Mouse (Mus musculus): ENCODE measurements at regions not wholly inside any gene's neighbourhood (a gene's known extent, or its start where the extent isn't known, plus 50 kb on each side); places are given as distances from the start of the nearest gene placed in this dataset.

GRCm38 (mm10) chr15:7554433-7554832, 156.2 kb upstream of the Egflam start:
- H3K27ac ChIP-seq (ENCODE audit: low read depth, low read length): no peak overlapping the region
- H3K4me2 ChIP-seq: no peak overlapping the region
- no peak overlapping the region for H3K9ac ChIP-seq (ENCODE audit: low read depth, low read length)
- WGBS (ENCODE audit: insufficient replicate concordance): 57% methylated on average over 3 of the region's 3 CpGs
- H3K27me3 ChIP-seq (ENCODE audit: control insufficient read depth, insufficient read depth, low read length): no peaks in the 10 kb centered on the region
- ATAC-seq (replicated peaks; ENCODE audit: insufficient number of reproducible peaks, low FRiP score, low TSS enrichment): no peak
- no peaks in the 10 kb centered on the region for H3K4me1 ChIP-seq (ENCODE audit: control insufficient read depth, insufficient read depth, low read length)
- no peaks in the 10 kb centered on the region for H3K36me3 ChIP-seq (ENCODE audit: control insufficient read depth, insufficient read depth, low read length)
- H3K9me3 ChIP-seq (replicated peaks; ENCODE audit: control insufficient read depth, low read length): no peaks in the 10 kb centered on the region
- H3K4me3 ChIP-seq (ENCODE audit: low read depth, low read length): no peak overlapping the region

DNA sequence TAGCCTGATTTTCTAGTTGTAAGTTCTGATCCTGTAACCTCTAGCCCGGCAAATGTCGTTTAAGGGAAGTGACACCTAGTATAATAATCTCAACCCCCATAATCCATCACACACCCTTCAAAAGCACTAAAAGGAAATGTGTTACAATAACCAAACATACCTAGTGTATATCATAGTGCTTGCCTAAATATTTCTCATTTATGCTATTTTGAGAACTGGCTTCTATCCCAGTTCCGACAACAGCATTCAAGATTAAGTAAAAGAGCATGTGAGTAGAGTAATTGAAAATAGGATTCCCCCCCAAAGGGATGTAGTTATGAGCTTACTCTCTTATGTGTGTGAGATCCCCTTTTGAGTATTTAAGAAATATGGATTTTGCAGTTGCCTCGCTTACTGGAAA, 165.1 kb upstream of the Egflam start:
- Histone ChIP-seq H3K9me3 (replicated peaks; ENCODE audit: control insufficient read depth, low read length) (no peaks in the 10 kb centered on the region), H3K4me3 (ENCODE audit: low read depth, low read length) (no peak overlapping the region), H3K4me2 (no peak overlapping the region), H3K36me3 (ENCODE audit: control insufficient read depth, insufficient read depth, low read length) (no peaks in the 10 kb centered on the region), H3K27me3 (ENCODE audit: control insufficient read depth, insufficient read depth, low read length) (no peaks in the 10 kb centered on the region), H3K9ac (ENCODE audit: low read depth, low read length) (no peak overlapping the region), H3K27ac (ENCODE audit: low read depth, low read length) (no peak overlapping the region), H3K4me1 (ENCODE audit: control insufficient read depth, insufficient read depth, low read length) (no peaks in the 10 kb centered on the region)
- ATAC-seq (replicated peaks; ENCODE audit: insufficient number of reproducible peaks, low FRiP score, low TSS enrichment): no peak
- 83% methylated on average over 4 of the region's 4 CpGs for WGBS (ENCODE audit: insufficient replicate concordance)

DNA sequence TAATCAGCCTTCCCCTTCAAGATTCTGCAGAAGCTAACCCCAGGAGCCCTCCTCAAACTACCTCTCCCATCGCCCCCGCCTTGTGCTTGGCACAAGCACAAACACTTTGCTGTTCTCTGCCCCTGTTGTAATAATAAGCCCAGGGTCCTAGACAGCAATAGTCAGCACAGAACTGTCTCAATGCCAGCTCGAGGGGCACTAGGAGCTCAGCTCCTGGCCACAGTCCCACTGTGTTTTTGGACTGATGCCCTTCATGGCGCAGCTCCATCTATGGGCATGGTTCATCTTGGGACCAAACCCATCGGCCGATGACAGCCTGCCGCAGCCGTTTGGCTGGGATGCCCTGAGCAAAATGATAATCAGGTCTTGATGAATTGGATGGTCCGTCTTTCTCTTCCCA, 165.5 kb upstream of the Egflam start:
- Histone ChIP-seq H3K4me2 (no peak overlapping the region), H3K27me3 (ENCODE audit: control insufficient read depth, insufficient read depth, low read length) (no peaks in the 10 kb centered on the region), H3K9ac (ENCODE audit: low read depth, low read length) (no peak overlapping the region), H3K4me3 (ENCODE audit: low read depth, low read length) (no peak overlapping the region), H3K4me1 (ENCODE audit: control insufficient read depth, insufficient read depth, low read length) (no peaks in the 10 kb centered on the region), H3K27ac (ENCODE audit: low read depth, low read length) (no peak overlapping the region), H3K9me3 (replicated peaks; ENCODE audit: control insufficient read depth, low read length) (no peaks in the 10 kb centered on the region), H3K36me3 (ENCODE audit: control insufficient read depth, insufficient read depth, low read length) (no peaks in the 10 kb centered on the region)
- WGBS (ENCODE audit: insufficient replicate concordance): 84% methylated on average over 9 of the region's 9 CpGs
- ATAC-seq (replicated peaks; ENCODE audit: insufficient number of reproducible peaks, low FRiP score, low TSS enrichment): no peak

- no peak overlapping the region for H3K9ac ChIP-seq (ENCODE audit: low read depth, low read length)
- H3K9me3 ChIP-seq (replicated peaks; ENCODE audit: control insufficient read depth, low read length): no peaks in the 10 kb centered on the region
- H3K4me2 ChIP-seq: no peak overlapping the region
- no peaks in the 10 kb centered on the region for H3K4me1 ChIP-seq (ENCODE audit: control insufficient read depth, insufficient read depth, low read length)
- no peaks in the 10 kb centered on the region for H3K27me3 ChIP-seq (ENCODE audit: control insufficient read depth, insufficient read depth, low read length)
- H3K4me3 ChIP-seq (ENCODE audit: low read depth, low read length): no peak overlapping the region
- ATAC-seq (replicated peaks; ENCODE audit: insufficient number of reproducible peaks, low FRiP score, low TSS enrichment): no peak
- 97% methylated on average over 1 of the region's 1 CpGs for WGBS (ENCODE audit: insufficient replicate concordance)
- no peaks in the 10 kb centered on the region for H3K36me3 ChIP-seq (ENCODE audit: control insufficient read depth, insufficient read depth, low read length)
- no peak overlapping the region for H3K27ac ChIP-seq (ENCODE audit: low read depth, low read length)
These were observed 174.0 kb upstream of the Egflam start for GRCm38 (mm10) chr15:7572221-7572620.

GRCm38 (mm10) chr15:7574264-7574663, 176.1 kb upstream of the Egflam start:
- no peak overlapping the region for H3K4me2 ChIP-seq
- no peak for ATAC-seq (replicated peaks; ENCODE audit: insufficient number of reproducible peaks, low FRiP score, low TSS enrichment)
- H3K27ac ChIP-seq (ENCODE audit: low read depth, low read length): no peak overlapping the region
- no peak overlapping the region for H3K9ac ChIP-seq (ENCODE audit: low read depth, low read length)
- 74% methylated on average over 3 of the region's 3 CpGs for WGBS (ENCODE audit: insufficient replicate concordance)
- no peaks in the 10 kb centered on the region for H3K9me3 ChIP-seq (replicated peaks; ENCODE audit: control insufficient read depth, low read length)
- no peaks in the 10 kb centered on the region for H3K27me3 ChIP-seq (ENCODE audit: control insufficient read depth, insufficient read depth, low read length)
- no peaks in the 10 kb centered on the region for H3K4me1 ChIP-seq (ENCODE audit: control insufficient read depth, insufficient read depth, low read length)
- H3K4me3 ChIP-seq (ENCODE audit: low read depth, low read length): no peak overlapping the region
- no peaks in the 10 kb centered on the region for H3K36me3 ChIP-seq (ENCODE audit: control insufficient read depth, insufficient read depth, low read length)

DNA sequence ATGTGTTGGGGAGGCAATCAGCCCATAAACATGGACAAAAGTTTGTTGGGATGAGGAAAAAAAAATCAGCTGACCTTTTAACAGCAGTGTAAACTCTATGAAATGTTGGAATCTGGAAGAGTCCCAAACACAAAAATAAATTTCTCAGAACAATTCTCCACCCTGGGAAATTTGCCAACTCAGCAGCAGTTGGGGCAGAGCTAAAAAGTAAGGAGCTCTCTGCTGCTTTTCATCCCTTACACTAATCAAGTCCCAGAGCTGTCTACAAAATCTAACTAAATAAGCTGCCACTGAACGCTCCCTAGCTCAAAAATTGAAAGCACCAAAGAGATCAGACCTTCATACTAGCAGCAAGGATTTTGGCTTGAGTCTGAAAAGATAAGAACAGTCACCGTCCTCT, 176.6 kb upstream of the Egflam start:
- no peaks in the 10 kb centered on the region for H3K9me3 ChIP-seq (replicated peaks; ENCODE audit: control insufficient read depth, low read length)
- 44% methylated on average over 2 of the region's 2 CpGs for WGBS (ENCODE audit: insufficient replicate concordance)
- H3K4me2 ChIP-seq: no peak overlapping the region
- no peak overlapping the region for H3K27ac ChIP-seq (ENCODE audit: low read depth, low read length)
- no peak overlapping the region for H3K9ac ChIP-seq (ENCODE audit: low read depth, low read length)
- no peaks in the 10 kb centered on the region for H3K4me1 ChIP-seq (ENCODE audit: control insufficient read depth, insufficient read depth, low read length)
- no peaks in the 10 kb centered on the region for H3K36me3 ChIP-seq (ENCODE audit: control insufficient read depth, insufficient read depth, low read length)
- H3K4me3 ChIP-seq (ENCODE audit: low read depth, low read length): no peak overlapping the region
- ATAC-seq (replicated peaks; ENCODE audit: insufficient number of reproducible peaks, low FRiP score, low TSS enrichment): no peak
- H3K27me3 ChIP-seq (ENCODE audit: control insufficient read depth, insufficient read depth, low read length): no peaks in the 10 kb centered on the region

DNA sequence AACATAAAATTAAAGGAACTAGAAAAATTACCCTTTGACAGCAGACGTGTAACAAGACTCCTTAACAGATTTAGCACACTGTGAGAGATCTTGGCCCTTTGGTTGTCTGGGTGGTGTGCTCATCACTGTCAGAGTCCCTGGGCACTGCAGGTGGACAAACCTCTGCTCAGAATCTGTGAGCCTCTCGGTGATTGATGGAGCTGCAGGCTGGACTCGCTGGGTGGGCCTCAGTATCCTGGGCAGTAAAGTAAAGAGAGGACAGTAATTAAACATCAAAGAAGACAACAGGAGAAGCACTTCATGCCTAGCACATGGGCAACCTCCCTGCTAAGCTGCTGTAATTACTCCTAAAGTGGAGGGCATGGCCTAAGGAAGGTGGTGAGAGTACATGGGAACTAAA, 180.2 kb upstream of the Egflam start:
- H3K9ac ChIP-seq (ENCODE audit: low read depth, low read length): no peak overlapping the region
- no peaks in the 10 kb centered on the region for H3K4me1 ChIP-seq (ENCODE audit: control insufficient read depth, insufficient read depth, low read length)
- no peak for ATAC-seq (replicated peaks; ENCODE audit: insufficient number of reproducible peaks, low FRiP score, low TSS enrichment)
- no peak overlapping the region for H3K4me3 ChIP-seq (ENCODE audit: low read depth, low read length)
- no peak overlapping the region for H3K4me2 ChIP-seq
- no peaks in the 10 kb centered on the region for H3K36me3 ChIP-seq (ENCODE audit: control insufficient read depth, insufficient read depth, low read length)
- H3K9me3 ChIP-seq (replicated peaks; ENCODE audit: control insufficient read depth, low read length): no peaks in the 10 kb centered on the region
- no peaks in the 10 kb centered on the region for H3K27me3 ChIP-seq (ENCODE audit: control insufficient read depth, insufficient read depth, low read length)
- WGBS (ENCODE audit: insufficient replicate concordance): 42% methylated on average over 3 of the region's 3 CpGs
- H3K27ac ChIP-seq (ENCODE audit: low read depth, low read length): no peak overlapping the region

GRCm38 (mm10) chr15:7587210-7587609, 189.0 kb upstream of the Egflam start:
- H3K4me1 ChIP-seq (ENCODE audit: control insufficient read depth, insufficient read depth, low read length): no peaks in the 10 kb centered on the region
- no peaks in the 10 kb centered on the region for H3K9me3 ChIP-seq (replicated peaks; ENCODE audit: control insufficient read depth, low read length)
- H3K9ac ChIP-seq (ENCODE audit: low read depth, low read length): no peak overlapping the region
- H3K4me2 ChIP-seq: no peak overlapping the region
- WGBS (ENCODE audit: insufficient replicate concordance): 85% methylated on average over 3 of the region's 3 CpGs
- no peaks in the 10 kb centered on the region for H3K27me3 ChIP-seq (ENCODE audit: control insufficient read depth, insufficient read depth, low read length)
- H3K4me3 ChIP-seq (ENCODE audit: low read depth, low read length): no peak overlapping the region
- ATAC-seq (replicated peaks; ENCODE audit: insufficient number of reproducible peaks, low FRiP score, low TSS enrichment): no peak
- no peak overlapping the region for H3K27ac ChIP-seq (ENCODE audit: low read depth, low read length)
- H3K36me3 ChIP-seq (ENCODE audit: control insufficient read depth, insufficient read depth, low read length): no peaks in the 10 kb centered on the region

GRCm38 (mm10) chr15:7591486-7591885, 193.3 kb upstream of the Egflam start:
- Histone ChIP-seq H3K4me2 (no peak overlapping the region), H3K27me3 (ENCODE audit: control insufficient read depth, insufficient read depth, low read length) (no peaks in the 10 kb centered on the region), H3K4me1 (ENCODE audit: control insufficient read depth, insufficient read depth, low read length) (no peaks in the 10 kb centered on the region), H3K9me3 (replicated peaks; ENCODE audit: control insufficient read depth, low read length) (no peaks in the 10 kb centered on the region), H3K4me3 (ENCODE audit: low read depth, low read length) (no peak overlapping the region), H3K36me3 (ENCODE audit: control insufficient read depth, insufficient read depth, low read length) (no peaks in the 10 kb centered on the region), H3K27ac (ENCODE audit: low read depth, low read length) (no peak overlapping the region), H3K9ac (ENCODE audit: low read depth, low read length) (no peak overlapping the region)
- no peak for ATAC-seq (replicated peaks; ENCODE audit: insufficient number of reproducible peaks, low FRiP score, low TSS enrichment)
